Mouse (Mus musculus): ENCODE results near the gene Lama4.

Gene Lama4

DNA sequence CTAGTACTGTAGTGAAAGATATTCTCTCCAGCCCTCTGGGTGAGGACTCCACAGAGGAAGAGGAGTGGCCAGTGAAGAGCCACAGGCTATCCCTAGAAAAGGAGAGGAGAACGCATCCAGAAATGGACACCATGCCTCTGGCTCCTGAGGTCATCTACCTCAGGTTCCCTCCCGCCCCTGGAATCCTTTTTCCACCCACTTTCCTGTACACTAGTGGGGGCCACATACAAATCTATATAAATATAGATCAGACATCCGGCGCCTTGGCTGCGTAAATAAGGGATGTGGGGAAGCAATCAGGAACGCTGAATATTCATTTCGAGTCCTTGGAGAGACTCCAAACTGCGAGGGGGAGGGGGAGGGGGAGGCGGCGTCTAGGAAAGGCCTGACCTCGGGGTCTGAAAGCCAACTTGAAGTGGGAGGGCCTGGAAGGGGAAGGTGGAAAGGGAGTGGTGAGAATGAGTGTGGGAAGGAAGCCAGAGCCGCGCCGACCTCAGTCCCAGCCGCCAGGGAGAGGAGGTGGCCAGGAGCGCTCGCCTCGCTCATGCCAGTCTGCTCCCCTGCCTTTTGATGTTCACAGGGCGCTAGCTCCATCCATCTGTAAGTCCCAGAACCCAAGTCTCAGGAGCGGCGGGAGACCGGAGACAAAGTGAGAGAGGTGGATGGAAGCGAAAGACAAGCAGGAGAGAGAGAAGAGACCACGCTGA is at the start of gene Lama4:
TSS of gene Lama4 (plus strand) at position 441 of the 707 bp plus-strand sequence.
- DNase-seq (ENCODE audit: low spot score), result peak; percentile 79

DNA sequence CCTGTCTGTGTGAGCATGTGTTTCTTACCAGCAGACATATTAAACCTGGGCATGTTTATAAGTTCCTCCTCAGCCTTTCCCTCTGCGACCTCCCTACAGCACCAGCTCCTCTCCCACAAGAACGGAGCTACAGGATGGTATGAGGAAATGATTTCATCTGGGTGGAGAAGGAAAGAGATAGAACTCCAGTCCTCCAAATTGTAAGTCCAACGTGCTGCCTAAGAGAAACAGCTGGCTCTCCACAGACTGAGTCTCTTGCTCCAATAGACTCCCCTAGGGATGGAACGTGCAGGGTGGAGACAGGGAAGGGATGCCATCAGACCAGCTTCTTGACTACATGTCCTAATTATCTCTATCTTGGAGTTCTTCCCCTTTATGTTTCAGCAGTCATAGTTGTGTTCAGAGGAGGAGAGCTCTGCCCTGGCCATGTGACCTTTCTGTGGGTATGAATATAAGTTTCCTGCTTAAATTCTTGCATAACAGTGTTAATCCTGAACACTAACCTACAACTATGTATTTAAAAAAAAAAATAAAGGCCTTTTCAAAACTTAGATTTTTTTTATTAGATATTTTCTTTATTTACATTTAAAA is 49.2 kb upstream of the Lama4 start:
- no peak for DNase-seq (ENCODE audit: low spot score)

DNA sequence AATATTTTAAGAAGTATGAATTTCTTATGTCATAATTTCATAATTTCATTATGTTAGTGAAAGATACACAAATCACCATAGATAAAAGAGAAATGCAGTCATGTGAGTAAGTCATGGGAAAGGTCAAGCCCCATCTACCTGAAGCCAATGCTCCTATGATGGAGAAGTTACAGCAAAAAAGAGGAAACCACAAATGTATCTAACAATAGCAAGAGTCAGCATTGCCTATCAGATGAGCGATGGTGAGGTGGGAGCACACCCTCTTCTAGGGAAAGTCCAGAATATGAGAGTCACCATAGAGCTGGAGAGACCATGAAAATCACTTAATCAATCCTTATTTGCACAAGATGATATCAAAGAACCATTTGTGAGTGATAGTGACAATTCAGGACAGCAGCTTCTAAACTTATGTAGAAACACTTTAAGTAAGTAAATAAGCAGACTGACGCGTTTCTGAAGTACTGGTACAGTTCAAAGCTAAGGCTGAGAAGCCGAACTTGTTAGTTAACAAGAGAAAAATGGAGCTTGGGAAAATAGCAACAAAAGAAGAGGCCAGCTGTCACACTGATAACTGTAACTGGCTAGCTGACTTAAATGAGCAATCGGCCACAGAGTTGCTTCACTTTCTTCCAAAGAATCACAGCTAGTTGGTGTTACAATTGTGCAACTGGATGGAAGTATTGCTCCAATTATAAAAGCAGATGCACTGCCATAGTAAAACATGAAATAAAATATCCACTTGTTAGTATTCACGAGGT is 36.2 kb upstream of the Lama4 start:
- DNase-seq (ENCODE audit: low spot score), result no peak

GRCm38 (mm10) chr10:38944701-38945100 is 20.6 kb upstream of the Lama4 start:
- no peak for DNase-seq (ENCODE audit: low spot score)

DNA sequence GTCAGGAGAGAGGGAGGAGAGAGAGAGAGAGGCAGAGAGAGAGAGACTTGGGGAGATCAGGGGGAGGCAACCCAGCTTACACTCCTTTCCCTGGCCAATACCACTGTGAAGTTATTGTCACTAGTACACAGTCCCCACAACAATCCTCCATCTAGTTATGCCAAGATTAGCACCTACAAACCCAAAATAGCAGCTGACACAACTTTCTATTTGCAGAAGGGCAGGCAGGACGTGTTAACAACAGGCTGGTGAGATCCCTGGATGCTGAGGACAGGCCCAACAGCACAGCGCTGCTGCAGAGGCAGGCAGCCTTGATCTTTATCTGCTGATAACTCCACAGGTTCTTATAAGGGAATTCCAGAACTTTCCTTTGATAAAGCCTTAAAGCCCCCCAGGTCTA is 3.4 kb upstream of the Lama4 start:
- DNase-seq (ENCODE audit: low spot score), result no peak

DNA sequence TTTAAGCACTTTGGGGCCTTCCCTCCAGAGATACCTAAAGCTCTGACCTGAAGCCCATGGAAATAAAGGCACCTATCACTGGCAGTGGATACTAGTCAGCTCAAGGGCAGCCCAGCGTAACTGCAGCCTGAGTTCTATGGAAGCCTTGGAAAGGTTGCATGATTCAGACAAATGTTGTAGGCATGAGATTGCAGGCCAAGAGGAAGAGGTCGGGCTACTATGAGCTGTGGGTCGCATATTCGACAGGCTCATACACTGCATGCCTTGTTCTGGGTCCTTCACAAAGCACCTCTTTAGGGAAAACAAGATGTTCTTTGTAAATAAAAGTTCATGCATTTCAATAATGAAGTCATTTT is 618 bp upstream of the Lama4 start:
- no peak for DNase-seq (ENCODE audit: low spot score)

DNA sequence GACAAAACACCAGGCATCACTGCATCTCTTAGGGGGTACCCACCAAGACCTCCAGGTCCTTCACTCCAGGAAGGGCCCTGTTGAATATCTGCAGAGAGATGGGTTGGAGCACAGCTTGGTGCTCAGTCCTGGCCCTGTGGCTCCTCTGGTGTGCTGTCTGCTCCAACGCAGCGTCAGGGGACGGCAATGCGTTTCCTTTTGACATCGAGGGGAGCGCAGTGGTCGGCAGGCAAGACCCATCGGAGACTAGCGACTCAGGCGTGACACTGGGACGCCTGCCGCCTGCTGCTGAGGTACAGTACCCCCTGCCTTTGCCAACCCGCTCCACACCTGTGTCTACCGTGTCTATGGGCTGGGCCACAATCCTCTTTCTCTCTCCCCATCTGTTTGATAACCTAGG is 542 bp downstream of the Lama4 start:
- DNase-seq (ENCODE audit: low spot score), result peak; percentile 48

GRCm38 (mm10) chr10:38966646-38967045 is 1.3 kb downstream of the Lama4 start:
- no peak for DNase-seq (ENCODE audit: low spot score)

DNA sequence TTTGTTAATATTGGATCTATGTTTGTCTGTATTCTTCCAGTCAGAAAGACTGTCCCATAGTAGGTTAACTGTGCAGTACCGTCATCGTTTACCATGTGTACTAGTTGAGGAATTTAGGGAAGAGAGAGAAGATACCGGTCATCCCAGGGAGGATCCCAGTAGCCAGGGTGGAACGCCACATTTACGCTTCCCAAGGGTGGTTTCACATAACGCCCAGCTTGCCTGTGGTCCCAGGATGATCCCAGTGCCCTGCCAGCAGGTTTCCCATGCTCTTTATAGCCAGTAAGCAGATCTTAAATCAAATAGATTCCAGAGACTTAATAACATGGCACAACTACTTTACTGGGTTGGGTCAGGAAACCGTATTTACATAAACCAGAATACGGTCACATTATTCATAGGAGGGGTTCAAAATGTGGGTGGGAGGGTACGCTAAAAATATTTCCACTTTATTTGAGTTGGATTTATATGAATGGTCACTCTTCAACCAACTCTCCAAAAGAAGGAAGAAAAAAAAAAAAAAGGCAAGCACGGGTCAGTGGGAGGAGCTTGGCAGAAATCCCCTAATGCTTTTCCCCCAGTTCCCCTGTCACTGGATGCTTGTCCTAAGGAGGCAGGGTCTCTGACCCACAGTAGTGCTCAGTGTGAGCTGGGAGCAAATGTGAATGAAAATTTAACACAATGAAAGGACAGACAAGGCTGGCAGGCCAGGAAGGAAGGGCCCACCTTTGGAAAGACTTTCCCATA is 3.2 kb downstream of the Lama4 start:
- DNase-seq (ENCODE audit: low spot score), result no peak

DNA sequence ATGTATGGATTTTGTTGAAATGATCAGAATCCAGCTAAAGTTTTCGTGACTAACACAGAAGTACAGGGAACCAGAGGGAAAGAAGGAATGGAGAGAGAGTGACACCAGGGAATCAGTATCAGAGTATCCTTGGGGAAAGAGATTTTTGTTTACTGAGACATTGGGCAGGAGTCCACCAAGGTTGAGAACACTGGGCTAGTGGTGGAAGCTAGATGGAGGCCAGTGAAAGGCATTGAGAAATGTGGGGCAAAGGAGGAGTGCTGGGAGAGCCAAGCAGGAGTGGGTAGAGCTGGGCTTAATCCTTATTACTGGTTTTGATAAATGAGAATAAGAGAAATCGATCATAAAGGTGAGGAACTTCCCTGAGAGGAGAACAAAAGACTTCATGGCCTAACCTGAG is 4.2 kb downstream of the Lama4 start:
- DNase-seq (ENCODE audit: low spot score), result no peak

DNA sequence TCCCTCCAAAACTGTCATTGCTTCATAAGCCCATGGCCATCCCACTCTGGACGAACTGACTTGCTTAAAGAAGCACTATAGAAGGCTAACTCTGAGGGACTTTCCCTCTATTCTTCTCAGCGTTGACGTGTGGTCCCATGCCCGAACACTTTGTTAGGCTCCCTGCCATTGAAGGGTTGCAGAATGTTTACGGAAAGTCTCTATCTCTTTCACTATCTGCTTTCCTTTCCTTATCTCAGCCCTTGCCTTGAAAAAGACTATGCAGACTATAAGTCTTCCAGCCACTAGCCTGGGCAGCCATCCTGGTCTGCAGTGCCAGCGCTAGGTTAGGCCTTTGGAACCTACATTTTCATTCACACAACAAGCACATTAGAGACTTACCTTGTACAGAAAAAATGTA is 4.7 kb downstream of the Lama4 start:
- DNase-seq (ENCODE audit: low spot score), result no peak

GRCm38 (mm10) chr10:38972221-38972946 is 7.1 kb downstream of the Lama4 start:
- no peak for DNase-seq (ENCODE audit: low spot score)

DNA sequence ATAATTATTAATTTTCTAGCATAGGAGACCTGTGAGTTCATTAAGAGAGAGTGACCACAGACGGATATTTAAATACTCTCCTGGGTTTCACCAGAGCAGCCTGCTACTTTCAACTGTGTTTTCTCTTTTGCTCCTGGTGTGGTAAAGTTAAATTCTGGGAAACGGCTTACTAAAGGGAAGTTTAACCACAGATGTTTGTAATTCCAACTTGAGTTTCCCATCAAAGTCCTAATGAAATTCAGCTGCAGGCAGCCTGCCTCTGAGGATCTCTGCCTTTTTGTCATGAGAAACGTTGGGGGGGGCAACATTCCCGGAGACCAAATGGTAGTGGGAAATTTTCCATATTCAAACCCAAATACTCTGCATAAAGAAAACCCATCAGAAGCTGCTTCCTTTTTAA is 7.7 kb downstream of the Lama4 start:
- no peak for DNase-seq (ENCODE audit: low spot score)

DNA sequence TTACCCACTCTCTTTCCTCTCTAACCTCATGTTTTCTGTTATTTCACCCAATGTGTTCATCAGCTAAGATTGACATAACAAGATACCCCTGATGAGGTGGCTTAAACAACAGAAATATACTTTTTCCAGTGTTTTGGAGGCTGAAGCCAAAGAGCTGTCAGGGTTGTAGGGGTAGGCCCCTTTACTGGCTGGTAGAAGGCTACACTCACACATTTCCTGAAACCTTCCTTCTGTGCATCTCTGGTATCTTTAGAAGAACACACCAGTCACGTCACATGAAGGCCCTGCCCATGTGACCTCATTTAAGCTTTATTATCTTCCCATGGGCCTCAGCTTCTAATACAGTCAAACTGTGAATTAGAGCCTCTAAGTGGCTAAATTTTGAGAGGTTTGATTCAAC is 12.9 kb downstream of the Lama4 start:
- no peak for DNase-seq (ENCODE audit: low spot score)

DNA sequence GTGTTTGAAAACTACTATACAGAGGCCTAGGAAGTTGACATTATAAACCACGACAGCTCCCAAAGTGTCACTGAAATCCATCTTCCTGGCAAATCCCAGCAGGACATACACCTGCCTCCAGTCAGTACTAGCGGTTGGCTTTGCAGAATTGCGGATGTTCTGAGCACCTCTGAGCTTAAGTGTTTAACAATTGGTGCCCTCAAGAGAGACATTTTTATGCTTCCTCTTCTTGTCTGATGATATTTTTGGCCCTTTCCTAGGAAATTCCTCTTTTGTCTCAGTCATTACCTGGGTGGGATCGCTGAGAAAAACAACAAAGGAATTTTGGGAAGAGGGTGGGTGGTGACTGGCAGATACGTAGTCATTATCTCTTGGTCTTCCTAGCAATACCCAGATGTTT is 14.4 kb downstream of the Lama4 start:
- no peak for DNase-seq (ENCODE audit: low spot score)

DNA sequence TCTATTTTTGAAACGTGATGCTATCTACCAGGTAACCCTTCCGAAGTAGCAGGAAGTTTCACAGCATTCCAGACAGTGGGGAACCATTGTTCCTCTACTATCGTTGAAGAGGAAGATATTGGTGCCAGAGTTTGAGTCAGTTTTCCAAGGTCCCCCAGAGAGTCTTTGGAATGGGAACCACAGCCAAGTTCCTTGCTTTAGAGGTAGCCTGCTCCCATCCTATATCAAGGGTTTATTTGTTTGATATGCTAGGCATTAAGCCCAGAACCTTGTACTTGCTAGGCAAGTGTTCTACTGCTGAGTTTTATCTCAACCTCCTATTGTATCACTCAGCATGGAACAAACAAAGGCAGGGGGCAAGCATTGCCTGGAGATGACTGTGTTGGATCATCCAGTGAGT is 15.7 kb downstream of the Lama4 start:
- DNase-seq (ENCODE audit: low spot score), result no peak

DNA sequence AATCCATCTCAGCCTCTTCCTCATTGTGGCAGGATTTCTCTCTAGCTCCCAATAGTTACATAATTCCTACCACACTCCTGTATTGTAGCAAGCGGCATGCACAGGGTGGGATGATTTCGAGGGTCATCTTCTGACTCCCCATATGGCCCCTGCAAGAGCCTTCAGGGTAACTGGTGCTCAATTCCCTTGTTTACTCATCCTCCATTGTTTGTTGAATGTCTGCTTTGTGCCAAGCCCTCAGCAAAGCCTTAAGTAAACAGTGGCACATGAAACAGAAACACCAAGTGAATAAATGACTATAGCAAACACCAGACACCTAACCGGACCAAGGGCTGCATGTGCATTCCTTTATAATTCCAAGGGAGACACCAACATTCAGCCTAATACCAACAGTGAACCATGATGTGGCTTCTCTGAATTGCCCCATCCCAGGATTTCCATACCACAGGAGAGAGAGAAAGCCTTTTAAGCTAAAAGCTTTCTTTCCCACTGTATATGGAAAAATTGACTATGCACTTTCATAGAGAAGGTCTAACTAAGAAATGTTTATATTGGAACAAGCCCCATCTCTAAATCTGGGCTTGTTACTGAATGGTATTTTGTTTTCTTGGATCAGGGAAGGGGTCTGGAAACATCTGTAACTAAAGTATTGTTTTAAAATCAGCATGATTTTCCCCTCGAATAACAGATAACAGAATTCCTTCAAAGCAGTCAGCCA is 19.2 kb downstream of the Lama4 start:
- no peak for DNase-seq (ENCODE audit: low spot score)

- DNase-seq (ENCODE audit: low spot score), result no peak
Observed at GRCm38 (mm10) chr10:38986053-38986452, 20.7 kb downstream of the Lama4 start.

DNA sequence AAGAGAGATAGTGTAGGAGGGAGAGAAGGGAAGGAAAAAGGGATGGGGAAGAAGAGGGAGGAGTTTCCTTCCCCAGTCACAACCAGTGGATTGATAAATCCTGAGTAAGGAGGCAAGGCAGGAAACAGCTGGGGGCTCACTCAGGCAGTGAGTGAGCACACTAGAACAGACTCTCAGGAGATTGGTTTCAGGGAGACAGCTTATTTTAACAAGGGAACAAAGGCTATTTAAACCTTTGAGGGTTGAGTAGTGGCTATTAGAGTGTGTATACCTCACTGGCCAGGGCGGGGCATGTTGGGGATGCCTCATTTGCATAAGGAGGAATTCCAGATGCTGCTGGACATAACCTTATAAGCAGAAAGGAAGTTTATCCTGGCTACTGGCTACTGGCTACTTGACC is 27.5 kb downstream of the Lama4 start:
- DNase-seq (ENCODE audit: low spot score), result no peak

DNA sequence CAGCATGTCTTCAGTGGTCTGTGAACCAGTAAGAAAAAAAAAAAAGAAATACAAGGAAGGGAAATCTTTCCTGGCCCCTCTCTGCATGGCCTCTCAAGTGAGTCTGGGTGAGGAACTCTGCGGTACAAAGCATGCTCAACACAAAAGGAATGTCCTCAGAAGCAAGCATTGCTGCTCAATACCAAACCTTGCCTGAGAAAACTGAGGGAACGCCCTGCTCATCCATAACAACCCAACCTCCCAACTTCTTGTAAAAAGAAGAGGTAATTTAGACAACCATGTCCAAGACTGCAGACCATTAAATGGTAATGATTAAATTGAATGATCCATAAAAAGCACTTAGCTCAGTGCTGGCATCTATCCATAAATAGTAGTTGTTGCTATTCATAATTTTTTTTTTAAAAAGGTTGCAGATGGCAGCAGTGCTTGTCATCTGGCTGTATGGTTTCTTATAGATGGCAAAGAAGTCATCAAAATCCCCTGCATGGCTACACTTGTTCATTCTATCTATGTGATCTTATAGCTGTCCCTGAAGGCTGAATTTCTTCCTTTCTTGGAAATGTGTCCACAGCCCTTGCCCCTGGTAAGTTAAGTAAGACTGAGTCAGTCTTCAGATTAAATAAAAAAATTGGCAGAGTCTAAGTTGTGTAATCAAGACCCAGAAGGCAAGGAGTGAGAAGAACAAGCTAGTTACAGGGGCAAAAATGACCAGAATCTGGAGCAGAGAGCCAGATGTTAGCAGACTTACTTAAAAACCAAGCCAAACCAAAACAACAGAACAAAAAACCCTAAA is 28.5 kb downstream of the Lama4 start:
- DNase-seq (ENCODE audit: low spot score), result no peak
